Mouse (Mus musculus): ENCODE results near the gene Ttll1. TPM values are rescaled to one million over a fixed set of nuclear protein-coding genes. Genes with fewer than 3 reads are reported as not detected.

The Ttll1 gene
- 10 to 100 TPM; 13.5 to 38.7 TPM for polyA plus RNA-seq (2012; fragmentation: generic; extraction: Trizol)

DNA sequence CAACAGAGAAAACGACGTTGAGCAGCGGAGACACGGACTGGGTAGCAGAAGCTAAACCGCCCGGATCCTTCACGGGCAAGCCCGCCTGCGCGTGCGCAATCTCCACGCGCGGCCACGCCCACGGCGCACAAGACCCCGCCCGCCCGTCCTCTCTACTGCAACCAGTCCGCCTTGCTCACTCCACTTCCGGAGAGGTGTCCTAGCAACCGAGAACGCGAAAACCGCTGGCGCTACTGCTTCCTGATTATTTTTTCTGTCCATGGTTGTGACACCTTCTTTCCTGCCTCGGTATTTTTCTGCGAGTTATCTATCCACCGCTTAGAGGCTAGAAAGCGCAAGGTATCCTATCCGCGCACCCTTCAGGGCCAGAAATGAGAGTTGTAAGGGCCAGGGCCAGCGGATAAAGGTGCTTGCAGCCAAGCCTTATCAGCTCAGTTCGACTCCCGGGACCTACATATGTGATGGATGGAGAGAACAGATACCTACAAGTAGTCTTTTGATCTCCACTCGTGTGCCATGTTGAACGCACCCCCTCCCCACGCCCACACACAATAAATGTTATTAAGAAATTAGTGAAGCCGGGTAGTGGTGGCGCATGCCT lies at the start of gene Ttll1:
Gene Ttll1, minus strand, starts transcription at position 89 of the 601 bp plus-strand sequence.

DNA sequence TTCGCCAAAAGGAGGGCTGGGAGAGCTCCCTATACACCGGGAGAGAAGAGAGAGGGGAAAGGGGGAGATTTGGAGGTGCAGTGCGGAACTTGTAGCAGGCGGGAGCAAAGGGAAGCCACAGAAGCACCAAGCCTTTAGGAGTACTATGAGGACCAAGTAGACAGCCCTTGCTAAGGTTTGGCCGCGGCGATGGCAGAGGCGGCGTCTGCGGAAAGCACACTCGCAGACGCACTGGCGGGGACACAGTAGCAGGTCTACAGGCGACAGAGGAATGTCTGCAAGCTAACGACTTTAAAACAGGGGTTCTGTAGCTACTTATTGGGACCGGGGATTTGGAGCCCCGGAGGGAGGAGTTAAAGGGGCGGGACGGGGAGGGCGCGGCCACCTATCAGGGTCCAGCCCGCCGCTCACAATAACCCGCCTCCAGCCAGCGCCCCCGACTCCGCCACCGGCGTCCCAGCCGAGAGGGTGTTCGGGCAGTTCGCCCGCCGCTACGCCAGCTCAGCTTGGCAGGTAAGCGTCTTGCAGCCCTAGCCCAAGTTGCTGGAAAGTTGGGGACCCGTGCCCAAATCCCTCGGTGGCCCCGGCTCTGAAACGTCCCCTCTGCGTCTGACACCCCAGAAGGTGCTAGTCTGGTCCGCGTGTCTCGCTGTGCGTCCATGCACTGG lies 15.9 kb upstream of the Ttll1 start, which contains the start of gene Bik:
Gene Bik, plus strand, starts transcription at position 439 of the 668 bp plus-strand sequence.

DNA sequence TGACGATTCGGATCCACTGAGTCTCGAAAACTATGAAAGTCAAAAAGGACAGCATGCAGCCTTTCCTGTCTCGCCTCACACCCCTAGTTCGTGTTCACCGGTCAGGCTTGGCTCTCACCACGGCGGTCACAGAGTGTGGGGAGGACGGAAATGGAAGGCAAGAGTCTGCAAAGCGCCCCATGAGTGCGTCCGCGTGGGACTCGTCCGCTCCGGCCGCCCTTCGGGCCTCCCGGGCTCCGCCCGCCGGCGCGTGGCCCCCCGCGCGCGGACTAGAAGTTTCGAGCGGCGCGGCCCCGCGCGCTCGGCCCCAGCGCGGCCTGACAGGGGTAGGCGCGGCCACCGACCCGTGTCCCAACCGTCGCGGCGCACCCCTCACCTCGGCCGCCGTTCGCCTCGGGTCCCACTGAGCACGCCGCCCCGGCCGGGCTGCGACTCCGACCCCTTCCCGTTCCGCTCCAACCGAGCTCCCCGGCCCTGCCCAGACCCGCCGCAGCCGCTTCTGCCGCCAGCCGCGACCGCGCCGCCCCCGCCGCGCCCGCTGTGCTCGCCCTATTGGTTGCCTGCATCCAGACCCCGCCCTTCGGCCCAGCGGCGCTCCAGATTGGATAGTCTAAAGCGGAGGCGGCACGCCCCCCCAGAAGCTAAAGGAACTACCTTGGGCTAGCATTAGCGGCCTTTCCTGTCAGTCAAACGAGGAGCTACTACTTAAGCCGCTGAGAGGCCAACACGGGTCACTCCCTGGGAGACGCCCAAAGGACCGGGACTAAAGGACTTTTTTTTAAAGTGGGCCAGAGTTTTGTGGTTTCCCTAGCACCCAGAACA lies 46.4 kb downstream of the Ttll1 start, which contains the start of gene Pacsin2:
Gene Pacsin2, minus strand, starts transcription at position 524 of the 822 bp plus-strand sequence.

Other genes with a start within 250 kb of the Ttll1 start
- 10 to 100 TPM; 22.3 to 61.1 TPM for gene Arfgap3, start 160.6 kb downstream of the Ttll1 start, polyA plus RNA-seq (2012; fragmentation: generic; extraction: Trizol)
- gene Pacsin2, start 46.3 kb downstream of the Ttll1 start, polyA plus RNA-seq (2012; fragmentation: generic; extraction: Trizol) = 10 to 100 TPM; 11.0 to 77.0 TPM
- gene Bik, start 16.0 kb upstream of the Ttll1 start, polyA plus RNA-seq (2012; fragmentation: generic; extraction: Trizol) = under 1 TPM in 1 of 2 experiments, not detected in 1; 0.09 TPM
- gene Tspo, start 52.7 kb upstream of the Ttll1 start, polyA plus RNA-seq (2012; fragmentation: generic; extraction: Trizol) = 1,000 to 10,000 TPM in 1 of 2 experiments, 100 to 1,000 TPM in 1; 843 to 1,026 TPM
- 10 to 100 TPM; 44.3 to 46.0 TPM for gene Mcat, start 52.9 kb upstream of the Ttll1 start, polyA plus RNA-seq (2012; fragmentation: generic; extraction: Trizol)
- gene Ttll12, start 84.3 kb upstream of the Ttll1 start, polyA plus RNA-seq (2012; fragmentation: generic; extraction: Trizol) = 10 to 100 TPM; 42.3 to 84.9 TPM
- gene Scube1, start 214.1 kb upstream of the Ttll1 start, polyA plus RNA-seq (2012; fragmentation: generic; extraction: Trizol) = not detected

Data from C3H10T1/2 (cell line).